Mouse (Mus musculus) spleen, adult 18-20 months (tissue): Measurements from ENCODE around the gene Atp6v1e2.

Experiments
- DNase-seq, 2 experiments: peaks; one replicate each; pipeline ENCODE4 v3.0.0; 2022; ENCODE audit warnings: mixed read lengths in 2 of 2

The Atp6v1e2 gene

GRCm38 (mm10) chr17:86911261-86911660 lies 36.4 kb downstream of the Atp6v1e2 start:
- DNase-seq = no peak

- no peak for DNase-seq
Observed at GRCm38 (mm10) chr17:86909733-86910495, 37.8 kb downstream of the Atp6v1e2 start.

- no peak for DNase-seq
Observed at GRCm38 (mm10) chr17:86908316-86908715, 39.4 kb downstream of the Atp6v1e2 start.

- DNase-seq = no peak
Observed at GRCm38 (mm10) chr17:86907092-86907491, 40.6 kb downstream of the Atp6v1e2 start.

- no peak for DNase-seq
Observed at GRCm38 (mm10) chr17:86906601-86907000, 41.1 kb downstream of the Atp6v1e2 start.

- DNase-seq = peak in 1 of 2 experiments; percentile 71
Observed at GRCm38 (mm10) chr17:86906136-86906461, 41.6 kb downstream of the Atp6v1e2 start.

GRCm38 (mm10) chr17:86905297-86906135 lies 42.2 kb downstream of the Atp6v1e2 start:
- DNase-seq = no peak

GRCm38 (mm10) chr17:86904206-86904605 lies 43.5 kb downstream of the Atp6v1e2 start:
- DNase-seq = no peak

GRCm38 (mm10) chr17:86903596-86903995 lies 44.1 kb downstream of the Atp6v1e2 start:
- DNase-seq = peak in 1 of 2 experiments; percentile 21

GRCm38 (mm10) chr17:86902399-86903067 lies 45.2 kb downstream of the Atp6v1e2 start:
- DNase-seq = no peak

- DNase-seq = no peak
Observed at GRCm38 (mm10) chr17:86900564-86900963, 47.1 kb downstream of the Atp6v1e2 start.

- DNase-seq = no peak
Observed at GRCm38 (mm10) chr17:86899821-86900220, 47.9 kb downstream of the Atp6v1e2 start.

GRCm38 (mm10) chr17:86897486-86898165 lies 50.1 kb downstream of the Atp6v1e2 start:
- no peak for DNase-seq

GRCm38 (mm10) chr17:86895191-86895590 lies 52.5 kb downstream of the Atp6v1e2 start:
- DNase-seq = no peak
